Mouse (Mus musculus): ENCODE measurements around the gene Ciao2a.

Ciao2a gene
- long read RNA-seq, experiment 1, transcript Ciao2a-201 (5 exons, 1,240 nt) = major isoform, 64 of 74 reads
- long read RNA-seq, experiment 1, partial matches to known transcripts = 1 of 74 reads
- long read RNA-seq, experiment 1, other reads (novel, unspliced or antisense) = 9 of 74 reads
- long read RNA-seq, experiment 2, transcript Ciao2a-201 (5 exons, 1,240 nt) = major isoform, 97 of 106 reads
- long read RNA-seq, experiment 2, partial matches to known transcripts = 2 of 106 reads
- long read RNA-seq, experiment 2, other reads (novel, unspliced or antisense) = 7 of 106 reads

DNA sequence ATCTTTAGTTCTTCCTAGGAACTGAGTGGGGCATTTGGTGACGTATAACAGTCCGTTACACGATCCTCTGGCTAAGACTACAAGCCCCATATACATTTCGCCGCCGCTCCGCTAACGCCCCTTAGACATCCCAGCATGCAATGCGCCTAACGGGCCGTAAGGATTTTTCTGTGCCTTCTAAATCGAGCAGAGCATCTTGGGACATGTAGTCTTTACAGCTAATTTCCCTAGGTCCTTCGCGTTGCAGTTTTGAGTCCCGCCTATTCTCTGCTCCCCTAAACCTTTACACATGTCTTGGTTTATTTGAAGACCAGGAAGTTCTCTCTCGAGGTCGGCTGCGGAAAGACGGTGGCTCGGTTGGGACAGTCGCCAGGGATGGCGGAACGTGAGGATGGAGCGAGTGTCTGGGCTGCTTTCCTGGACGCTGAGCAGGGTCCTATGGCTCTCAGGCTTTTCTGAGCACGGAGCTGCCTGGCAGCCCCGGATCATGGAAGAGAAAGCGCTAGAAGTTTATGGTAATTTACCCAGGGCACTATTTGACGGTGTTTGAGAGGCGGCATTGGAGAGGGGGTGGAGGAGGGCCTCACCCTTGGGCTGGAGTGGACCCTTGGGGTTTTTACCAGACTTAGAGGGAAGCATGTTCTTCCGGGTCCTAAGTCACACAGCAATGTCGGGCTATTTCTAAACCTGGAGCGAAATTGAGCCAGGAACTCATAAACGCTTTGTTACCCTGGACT, at the start of gene Ciao2a, which contains the start of gene Snx1:
Gene Ciao2a (plus strand): TSS at position 156 of the 737 bp plus-strand sequence.
Gene Snx1 (minus strand): TSS at position 132 of the 737 bp plus-strand sequence.
- intact Hi-C loops (cut with DNase I) = no loop called here

DNA sequence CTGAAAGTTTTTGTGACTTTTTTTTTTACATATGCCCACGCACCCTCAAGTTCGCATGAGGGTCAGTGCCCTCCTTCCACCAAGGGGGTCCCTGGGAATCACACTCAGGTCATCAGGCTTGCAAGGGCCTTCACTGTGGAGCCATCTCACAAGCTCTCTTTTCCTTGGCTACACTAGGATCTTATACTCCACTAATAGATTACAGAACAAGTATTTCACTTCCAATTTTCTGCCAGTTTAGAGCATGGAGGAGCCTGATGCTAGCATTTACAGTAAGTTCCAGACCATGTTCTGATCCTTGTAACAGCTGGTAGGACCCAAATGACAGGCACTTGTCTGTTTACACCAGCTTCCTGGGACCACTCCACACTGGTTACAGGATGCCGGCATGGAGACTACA, 48.3 kb upstream of the Ciao2a start:
- intact Hi-C loops (cut with DNase I) = no loop called here

DNA sequence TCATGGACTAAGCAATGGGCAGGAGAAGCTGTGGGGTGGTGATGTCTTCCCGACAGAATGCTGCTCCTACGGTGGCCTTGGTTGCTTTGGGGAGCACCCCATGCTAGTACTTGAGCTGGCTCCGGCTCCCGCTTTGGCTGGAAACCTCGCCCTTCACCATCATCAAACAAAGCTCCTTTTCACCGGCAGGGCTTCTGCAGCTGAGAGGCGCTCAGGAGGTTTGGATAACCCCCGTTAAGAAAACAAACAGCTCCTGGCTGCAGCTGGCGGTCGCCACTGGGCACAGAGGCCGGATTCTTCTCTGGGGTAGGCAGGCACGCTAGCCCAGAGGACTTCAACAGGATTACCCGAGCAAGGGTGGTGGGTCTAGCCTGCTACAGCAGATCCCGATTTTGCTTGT, 47.9 kb upstream of the Ciao2a start:
- intact Hi-C loops (cut with DNase I) = no loop called here

DNA sequence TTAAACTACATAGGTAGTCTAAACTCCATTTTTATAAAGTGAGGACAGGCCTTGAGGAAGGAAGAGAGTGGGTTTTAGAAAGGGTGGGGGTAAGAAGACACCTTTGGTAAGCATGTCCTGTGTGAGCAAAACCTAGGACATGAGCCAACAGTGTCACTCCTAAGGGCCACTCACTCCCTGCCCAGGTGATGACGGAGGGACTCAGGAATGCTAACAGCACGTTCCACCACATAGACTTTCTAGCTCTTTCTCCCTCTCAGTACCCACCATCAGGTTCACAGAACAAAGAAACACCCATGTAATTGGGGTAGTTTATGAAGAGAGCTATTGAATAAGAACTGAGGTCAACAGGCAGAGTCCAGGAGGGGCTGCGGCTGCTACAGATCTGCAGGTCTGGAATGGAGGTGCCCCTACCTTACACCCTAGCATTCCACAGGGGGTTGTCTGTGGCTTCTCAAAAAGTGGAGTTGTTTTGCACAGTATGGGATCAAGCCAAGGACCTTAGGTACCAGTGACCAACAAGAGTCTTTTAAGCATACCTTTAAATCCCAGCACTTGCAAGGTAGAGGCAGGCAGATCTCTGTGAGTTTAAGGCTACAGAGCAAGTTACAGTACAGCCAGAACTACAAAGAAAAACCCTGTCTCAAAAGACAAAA, 45.5 kb upstream of the Ciao2a start:
- intact Hi-C loops (cut with DNase I) = loop anchor here (10.0 kb wide), 1 partner anchor 176 kb away; the partner anchor contains the start of genes Csnk1g1 and Trip4

DNA sequence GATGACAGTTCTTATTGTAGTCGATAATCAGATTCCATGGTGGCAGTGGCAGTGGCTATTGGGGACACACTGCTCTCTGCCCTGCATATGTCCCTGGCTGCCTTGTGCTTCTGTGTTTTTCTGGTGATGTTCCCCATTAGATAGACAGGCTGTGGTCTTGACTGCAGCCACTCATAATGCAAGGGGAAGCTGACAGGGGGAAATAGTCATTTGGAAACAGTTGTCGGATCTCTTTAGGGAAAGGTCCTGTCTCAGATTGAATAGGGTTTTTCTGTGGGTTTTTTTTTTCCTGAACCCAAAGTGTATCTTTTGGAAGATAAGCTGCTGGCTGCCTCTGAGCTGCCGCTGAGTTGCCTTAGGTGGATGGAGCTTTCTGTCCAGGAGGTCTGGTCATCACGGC, 44.4 kb upstream of the Ciao2a start:
- intact Hi-C loops (cut with DNase I) = loop anchor here (10.0 kb wide), 1 partner anchor 177 kb away; the partner anchor contains the start of genes Csnk1g1 and Trip4

DNA sequence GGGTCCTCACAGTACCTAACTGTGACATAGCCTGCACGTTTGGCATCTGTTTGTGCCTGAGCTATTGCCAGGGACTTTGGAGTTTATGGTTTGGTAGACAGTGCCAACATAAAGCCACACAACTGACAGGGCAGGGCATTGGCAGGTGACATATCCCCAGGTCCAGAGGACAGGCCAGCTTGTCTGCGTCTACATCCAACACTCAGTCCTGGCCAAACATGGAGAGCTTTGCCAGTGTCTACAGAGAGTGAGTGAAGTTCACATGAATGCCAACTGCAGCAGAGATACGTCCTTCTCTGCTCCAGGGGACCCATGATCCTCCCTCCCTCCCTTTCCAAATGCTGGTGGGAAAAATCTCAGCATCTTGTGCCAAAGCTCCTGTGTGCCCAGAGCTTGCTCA, 42.2 kb upstream of the Ciao2a start:
- intact Hi-C loops (cut with DNase I) = loop anchor here (10.0 kb wide), 1 partner anchor 179 kb away; the partner anchor contains the start of genes Csnk1g1 and Trip4

DNA sequence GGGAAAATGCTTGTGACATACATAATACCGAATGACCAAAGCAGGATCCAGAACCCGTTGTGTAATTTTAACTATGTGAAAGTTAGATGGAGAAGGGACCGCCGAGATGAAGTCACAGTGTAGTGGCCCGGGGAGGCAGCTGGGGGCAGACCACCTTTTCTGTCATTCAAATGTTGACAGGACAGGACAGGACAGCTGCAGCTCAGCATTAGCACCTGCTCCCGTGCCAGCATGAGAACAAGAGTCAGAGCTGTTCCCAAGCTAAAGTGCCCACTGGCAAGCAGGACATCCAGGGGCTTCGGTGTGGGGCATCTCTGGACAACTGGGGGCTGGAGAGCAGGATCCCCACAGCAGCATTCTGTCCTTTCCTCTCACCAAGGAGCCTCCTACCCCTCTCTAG, 39.3 kb upstream of the Ciao2a start:
- intact Hi-C loops (cut with DNase I) = loop anchor here (10.0 kb wide), 1 partner anchor 182 kb away; the partner anchor contains the start of genes Csnk1g1 and Trip4

DNA sequence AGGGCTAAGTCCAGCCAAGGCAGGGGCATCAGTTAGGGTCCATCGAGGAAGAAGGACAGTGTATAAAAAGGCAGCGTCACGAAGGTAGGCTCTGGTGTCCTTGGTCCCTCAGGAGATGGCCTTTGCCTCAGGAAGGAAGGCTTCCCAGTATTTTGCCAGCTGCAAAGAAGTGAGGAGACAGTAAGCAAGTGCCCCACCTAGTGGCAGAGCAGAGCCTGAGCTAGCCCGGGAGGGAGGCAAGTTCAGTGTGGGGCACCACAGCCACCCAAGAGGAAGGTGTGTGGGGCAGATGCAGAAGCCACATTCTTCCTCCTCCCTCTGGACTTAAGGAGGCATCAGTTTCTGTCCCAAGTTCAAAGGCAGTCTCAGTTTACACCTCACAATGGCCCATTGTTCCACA, 38.0 kb upstream of the Ciao2a start:
- intact Hi-C loops (cut with DNase I) = loop anchor here (10.0 kb wide), 1 partner anchor 184 kb away; the partner anchor contains the start of genes Csnk1g1 and Trip4

DNA sequence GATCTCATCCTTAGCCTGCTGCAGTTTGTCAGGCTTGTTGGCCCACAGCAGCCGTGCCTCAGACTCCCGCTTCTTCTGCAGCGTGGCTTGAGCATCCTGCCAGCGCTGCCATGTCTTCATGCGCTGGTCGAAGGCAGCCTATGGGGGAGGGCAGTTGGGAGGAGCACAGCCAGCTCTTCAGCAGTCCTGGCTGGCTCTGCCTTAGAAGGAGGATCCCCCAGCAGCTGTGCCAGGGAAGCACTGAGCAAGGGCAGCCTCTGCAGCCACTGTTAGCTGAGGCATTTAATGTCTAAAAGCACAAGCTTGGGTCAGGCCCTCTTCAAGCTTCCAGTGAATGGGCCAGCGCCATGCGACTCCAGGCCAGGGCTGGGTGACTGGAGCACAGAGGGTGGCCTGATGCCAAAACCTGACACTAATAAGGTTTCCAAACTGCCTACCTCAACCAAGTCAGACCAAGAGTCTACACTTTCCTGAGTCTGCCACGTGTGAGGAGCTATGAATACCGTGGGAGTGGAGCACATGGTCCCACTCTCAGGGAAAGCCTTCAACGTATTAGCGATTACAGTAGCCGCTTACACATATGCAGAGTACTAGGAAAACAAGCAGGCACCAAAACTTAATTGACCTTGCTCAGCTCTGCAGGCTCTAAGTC, 35.7 kb upstream of the Ciao2a start:
- intact Hi-C loops (cut with DNase I) = no loop called here

DNA sequence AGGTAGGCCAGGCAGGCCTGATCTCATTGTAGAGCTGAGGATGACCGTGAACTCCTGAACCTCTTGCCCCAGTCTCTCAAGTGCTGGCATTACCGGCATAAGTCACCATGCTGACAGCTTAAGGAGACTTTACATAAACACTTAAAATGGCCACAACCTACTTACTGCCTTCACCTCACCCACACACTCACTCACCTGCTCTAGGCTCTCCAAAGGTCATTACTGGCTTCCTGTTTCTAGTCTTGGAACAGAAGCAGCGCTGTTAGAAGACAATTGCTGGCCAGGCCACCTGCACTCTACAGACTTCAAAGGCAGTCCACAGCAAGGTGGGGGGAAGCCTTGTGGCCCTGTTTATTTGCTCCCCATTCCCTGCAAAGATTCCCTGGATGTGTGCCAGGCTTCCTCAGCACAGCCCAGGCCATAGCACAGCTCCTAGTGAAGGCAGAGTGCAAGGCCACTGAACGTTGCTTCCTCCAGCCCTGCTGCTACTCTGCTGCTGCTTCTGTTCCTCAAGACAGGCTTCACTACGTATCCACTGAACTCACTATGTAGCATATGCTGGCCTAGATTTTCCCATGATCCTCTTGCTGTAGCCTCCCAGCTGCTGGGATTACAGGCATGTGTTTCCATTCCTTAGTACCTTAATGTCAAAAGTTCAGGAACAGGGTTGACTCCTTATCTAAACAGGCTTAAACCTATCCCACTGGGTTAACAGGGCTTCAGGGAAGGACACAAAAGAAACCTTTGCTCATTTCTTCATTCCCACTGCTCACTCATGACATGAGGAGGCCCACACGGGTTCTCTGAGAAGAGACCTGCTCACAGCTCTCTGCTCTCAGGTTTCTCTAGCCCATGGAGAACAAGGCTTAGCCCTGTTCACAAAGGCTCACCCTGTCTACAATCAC, 34.8 kb upstream of the Ciao2a start:
- intact Hi-C loops (cut with DNase I) = no loop called here

DNA sequence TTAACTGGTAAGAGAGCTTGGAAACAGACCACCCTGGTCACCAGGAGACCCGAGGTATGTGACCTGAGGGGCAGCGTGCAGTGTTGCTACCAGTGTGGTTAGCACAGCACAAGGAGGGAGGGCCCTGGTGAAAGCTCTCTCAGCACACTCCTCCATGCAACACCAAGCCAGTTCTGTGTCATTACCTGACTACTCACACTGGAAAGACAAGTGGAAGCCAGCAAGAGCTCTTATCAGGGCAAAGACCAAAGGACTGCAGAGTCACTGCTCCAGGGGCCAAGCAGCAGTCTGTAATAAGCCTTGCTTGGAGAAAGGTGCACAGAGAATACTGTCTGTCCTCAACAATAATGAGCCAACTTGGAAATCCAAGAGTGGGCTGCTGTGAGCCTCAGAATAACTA, 33.7 kb upstream of the Ciao2a start:
- intact Hi-C loops (cut with DNase I) = no loop called here

DNA sequence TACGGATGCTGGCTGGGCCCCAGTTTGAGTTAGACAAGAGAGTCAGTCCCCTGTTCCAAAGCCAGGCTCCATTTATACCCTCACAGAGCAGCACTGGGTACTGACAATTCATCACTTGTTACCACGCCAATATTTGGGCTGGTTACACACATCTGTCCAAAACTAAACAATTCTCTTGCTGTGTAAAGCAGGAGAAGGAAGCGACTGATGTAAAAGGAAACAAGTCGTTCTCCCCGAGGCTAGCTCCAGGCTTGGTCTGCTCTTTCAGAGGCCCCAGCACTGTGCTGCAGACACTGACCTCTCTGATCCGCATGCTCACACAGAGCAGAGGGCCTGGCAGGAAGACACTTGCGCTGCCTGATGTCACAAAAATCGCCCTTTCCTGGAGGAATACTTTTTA, 24.8 kb upstream of the Ciao2a start:
- intact Hi-C loops (cut with DNase I) = no loop called here

DNA sequence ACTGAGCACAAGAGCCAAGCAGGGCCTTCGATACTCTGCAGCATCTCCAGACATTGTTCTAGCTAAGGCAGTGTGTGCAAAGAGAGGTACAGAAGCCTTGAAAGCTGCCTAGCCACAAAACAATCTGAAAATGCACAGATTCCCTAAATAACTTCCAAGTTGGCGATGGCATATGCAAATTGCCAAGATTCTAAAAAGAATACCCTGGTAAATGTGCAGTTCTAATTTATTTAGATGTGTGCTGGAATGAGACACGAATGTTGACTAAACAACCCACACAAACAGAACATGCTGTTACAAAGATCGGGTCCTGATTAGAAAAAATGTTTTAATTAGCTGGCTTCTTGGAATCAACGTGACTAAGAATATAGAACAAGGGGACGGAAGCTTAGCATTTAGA, 23.7 kb upstream of the Ciao2a start:
- intact Hi-C loops (cut with DNase I) = no loop called here

DNA sequence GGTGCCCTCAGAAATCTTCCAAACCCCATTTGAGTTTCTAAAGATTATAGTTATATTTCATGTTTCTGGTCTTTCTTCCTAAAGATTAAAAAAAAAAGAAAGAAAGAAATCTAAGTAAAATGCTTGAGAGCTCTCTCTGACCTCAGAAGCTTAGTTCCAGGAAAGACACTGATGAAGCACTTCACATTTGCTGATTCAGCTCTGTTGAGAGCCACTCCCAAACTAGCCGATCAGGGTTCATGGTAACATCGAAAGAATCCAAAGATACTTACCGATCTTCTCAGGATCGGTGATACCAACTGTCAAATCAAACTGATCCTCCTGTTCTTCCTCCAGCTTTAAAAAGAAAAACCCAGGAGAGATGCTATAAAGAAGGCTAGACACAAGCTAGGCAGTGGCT, 21.8 kb upstream of the Ciao2a start:
- intact Hi-C loops (cut with DNase I) = no loop called here

DNA sequence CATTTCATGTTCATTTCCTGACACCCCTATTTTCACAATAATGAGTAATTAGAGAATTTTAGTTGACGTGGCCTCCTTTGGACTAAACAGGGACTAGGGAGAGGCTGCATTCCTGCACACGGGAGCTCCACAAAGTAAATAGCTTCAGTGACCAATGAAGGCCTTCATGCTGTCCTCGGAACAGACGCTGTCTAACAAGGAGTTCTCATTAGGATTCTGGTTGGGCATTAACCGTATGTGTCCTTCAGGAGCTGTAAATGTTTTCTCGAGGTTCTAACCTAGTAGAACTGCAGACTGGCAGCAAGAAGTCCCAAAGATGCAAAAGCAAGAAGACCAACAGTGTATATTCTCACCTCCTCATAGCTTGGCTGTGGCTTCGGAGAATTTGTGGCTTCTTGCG, 21.2 kb upstream of the Ciao2a start:
- intact Hi-C loops (cut with DNase I) = no loop called here

DNA sequence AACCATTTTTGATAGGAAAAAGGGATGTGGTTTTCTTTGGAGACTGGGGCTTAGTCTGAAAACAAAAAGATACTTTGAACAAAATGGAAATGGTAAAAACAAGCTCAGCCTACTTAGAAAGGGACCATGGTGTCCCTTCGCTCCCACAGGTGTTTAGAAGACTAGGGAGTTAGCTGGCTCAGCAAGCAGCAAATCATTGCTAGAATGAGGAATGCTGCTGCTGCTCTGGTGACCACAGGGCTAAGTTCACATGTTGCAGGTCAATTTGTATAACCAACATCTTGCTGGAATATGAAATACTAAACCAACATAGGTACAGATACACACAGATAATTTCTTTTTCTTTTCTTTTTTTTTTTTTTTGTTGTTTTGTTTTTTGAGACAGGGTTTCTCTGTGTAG, 16.8 kb upstream of the Ciao2a start:
- intact Hi-C loops (cut with DNase I) = no loop called here

DNA sequence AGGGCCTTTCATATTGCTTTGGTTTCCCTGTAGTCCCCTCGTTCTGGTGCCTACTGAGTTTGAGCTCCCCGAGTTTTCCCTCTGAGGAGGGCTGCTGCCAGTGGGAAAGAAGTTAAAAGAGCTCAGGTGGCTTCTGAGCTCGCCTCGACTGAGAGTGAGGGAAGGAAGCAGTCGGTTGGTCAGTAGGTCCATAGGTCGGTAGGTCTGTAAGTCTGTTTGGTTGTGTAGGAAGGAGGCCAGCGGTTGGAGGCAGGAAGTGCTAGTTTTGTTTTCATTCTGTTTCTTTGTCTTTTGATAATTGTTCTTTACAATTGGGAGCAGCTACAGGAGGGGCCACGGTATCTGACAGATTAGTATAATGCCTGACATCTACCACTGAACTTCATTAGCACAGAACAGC, 16.3 kb upstream of the Ciao2a start:
- intact Hi-C loops (cut with DNase I) = no loop called here

DNA sequence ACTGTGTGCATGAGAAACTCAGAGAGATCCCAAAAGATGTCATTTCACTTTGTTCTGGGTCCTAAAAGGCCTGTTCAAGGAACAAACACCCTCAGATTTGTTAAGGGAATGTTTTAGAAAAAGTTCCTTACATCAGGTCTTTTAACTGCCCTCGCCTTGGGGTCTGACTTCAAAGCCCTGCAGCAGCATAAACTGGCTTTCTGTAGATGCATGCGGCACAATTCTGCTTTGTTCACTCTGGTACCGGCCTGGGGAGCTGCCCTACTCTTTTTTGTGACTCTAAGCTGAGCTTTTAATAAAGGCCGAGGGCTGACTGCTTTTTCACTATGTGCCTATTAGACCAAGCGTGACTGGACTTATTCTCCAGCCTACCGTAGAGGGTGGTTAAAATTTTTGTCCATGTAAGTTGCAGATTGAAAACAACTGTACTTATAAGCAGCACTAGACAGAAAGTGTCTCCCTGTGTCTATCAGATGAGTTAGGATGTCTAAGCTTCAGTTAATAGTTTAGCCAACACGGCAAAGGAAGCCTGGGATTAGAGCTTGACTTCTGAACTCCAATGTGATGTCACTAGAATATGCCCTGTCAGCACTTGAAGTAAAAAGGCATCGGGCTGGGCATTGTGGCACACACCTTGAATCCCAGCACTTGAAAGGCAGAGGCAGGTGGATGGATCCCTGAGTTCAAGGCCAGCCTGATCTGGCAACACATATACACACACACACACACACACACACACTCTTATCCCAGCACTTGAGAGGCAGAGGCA, 15.6 kb upstream of the Ciao2a start:
- intact Hi-C loops (cut with DNase I) = no loop called here

DNA sequence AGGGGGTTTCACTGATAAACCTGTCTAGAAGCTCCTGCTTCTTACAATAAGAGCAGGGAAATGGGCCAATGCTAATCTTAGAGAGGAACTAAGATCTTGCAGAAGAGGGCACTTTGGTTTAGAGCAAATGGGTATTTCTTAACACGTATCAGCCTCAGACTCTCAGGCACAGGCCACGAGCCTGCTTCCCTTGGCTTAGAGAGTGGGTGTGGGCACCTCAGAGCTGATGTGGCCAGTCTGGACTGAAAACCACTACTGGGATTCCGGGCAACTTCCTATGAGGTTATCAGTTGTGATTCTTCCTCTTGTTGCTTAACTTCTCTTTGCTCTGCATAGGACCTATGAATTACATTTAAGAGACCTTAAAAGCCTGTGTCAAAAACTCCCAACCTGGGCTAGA, 12.1 kb upstream of the Ciao2a start:
- intact Hi-C loops (cut with DNase I) = no loop called here

DNA sequence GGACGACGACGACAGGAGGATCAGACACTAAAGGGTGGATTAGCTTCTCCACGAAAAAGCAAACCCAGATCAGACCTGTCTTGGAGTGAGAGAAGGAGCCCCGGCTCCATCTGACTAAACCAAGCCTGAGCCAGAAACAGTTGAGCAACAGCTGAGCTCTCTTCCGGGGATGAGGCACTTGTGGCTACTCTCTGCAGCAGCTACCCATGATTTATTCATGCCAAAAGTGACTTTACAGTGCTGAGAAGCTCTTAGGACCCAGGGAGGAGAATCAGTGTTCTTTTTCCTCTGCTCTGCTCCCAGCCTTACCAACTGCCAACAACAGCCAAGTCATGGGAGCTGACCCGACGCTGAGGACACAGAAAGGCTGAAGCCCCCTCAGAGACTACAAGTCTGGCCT, 9.5 kb upstream of the Ciao2a start:
- intact Hi-C loops (cut with DNase I) = no loop called here
